Mouse (Mus musculus) E14TG2a.4 (cell line): ENCODE data around the gene Sphk2.

Source experiments
- CTCF ChIP-seq: conservative IDR thresholded peaks from 2 replicates; pipeline ENCODE4 v1.5.1; 2014; ENCODE audit warnings: low read length
- NANOG ChIP-seq: IDR thresholded peaks from 2 replicates; pipeline ENCODE4 v1.6.1; 2014; ENCODE audit warnings: borderline replicate concordance, low read length, mixed read lengths
- POU5F1 ChIP-seq: IDR thresholded peaks from 2 replicates; pipeline ENCODE4 v1.6.1; 2014; ENCODE audit warnings: low read length, borderline replicate concordance

DNA sequence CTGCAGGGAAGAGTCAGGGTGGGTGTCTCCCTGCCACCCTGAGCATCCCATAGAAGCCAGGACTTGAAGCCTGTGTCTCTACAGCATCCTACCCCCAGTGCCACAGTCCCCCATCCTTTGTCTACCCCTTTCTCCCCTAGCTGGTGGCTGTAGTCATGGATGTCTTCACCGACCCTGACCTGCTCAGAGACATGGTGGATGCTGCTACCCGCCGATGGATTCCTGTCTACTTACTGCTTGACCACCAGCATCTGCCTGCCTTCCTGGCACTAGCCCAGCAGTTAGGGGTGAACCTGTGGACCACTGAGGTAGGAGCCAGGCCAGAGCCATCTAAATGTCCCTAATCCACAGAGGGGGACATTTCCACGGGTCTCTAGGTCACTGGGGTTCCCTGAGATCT lies 5.5 kb upstream of the Sphk2 start:
- TF ChIP-seq CTCF (no peak), POU5F1 (no peak), NANOG (no peak)
